Mouse (Mus musculus) stomach, postnatal 0 days (tissue): ENCODE measurements around the gene Cox7a2l. TPM values are rescaled to one million over a fixed set of nuclear protein-coding genes. Genes with fewer than 3 reads are reported as not detected.

Experiments used
- ATAC-seq: fragments of 200-750 bp; cut with Nextera tagmentation; 2 replicates; pipeline ENCODE4 v1.8.0; 2017; ENCODE audit not compliant: low FRiP score, low TSS enrichment
- DNase-seq: peaks from one replicate; pipeline ENCODE4 v3.0.0-alpha.2; 2016; ENCODE audit warnings: low spot score
- H3K27ac ChIP-seq: fragments of 300-500 bp; sonication (generic); replicated peaks from 2 replicates; pipeline ENCODE4 v1.5.1; 2014; ENCODE audit warnings: mild to moderate bottlenecking, control low read depth
- H3K27me3 ChIP-seq: fragments of 300-500 bp; sonication (generic); 2 replicates; pipeline ENCODE4 v1.6.1; 2014; ENCODE audit warnings: low read length; ENCODE audit not compliant: control insufficient read depth, insufficient read depth
- H3K36me3 ChIP-seq: fragments of 300-500 bp; sonication (generic); 2 replicates; pipeline ENCODE4 v1.6.1; 2014; ENCODE audit warnings: low read length, mixed read lengths; ENCODE audit not compliant: control insufficient read depth, insufficient read depth
- H3K4me1 ChIP-seq: fragments of 300-500 bp; sonication (generic); replicated peaks from 2 replicates; pipeline ENCODE4 v1.6.1; 2014; ENCODE audit warnings: antibody characterized with exemption; ENCODE audit not compliant: control insufficient read depth, insufficient read depth
- H3K4me2 ChIP-seq: fragments of 300-500 bp; sonication (generic); replicated peaks from 2 replicates; pipeline ENCODE4 v1.6.1; 2014; ENCODE audit warnings: low read depth, mild to moderate bottlenecking, control low read depth, moderate library complexity
- H3K4me3 ChIP-seq: fragments of 300-500 bp; sonication (generic); 2 replicates; pipeline ENCODE4 v1.5.1; 2014; ENCODE audit warnings: low read depth, low read length, control low read depth
- H3K9ac ChIP-seq: fragments of 300-500 bp; sonication (generic); 2 replicates; pipeline ENCODE4 v1.6.1; 2014; ENCODE audit warnings: mild to moderate bottlenecking, low read length, control low read depth, mixed read lengths
- H3K9me3 ChIP-seq: fragments of 300-500 bp; sonication (generic); 2 replicates; pipeline ENCODE4 v1.6.1; 2016; ENCODE audit warnings: low read length; ENCODE audit not compliant: control insufficient read depth
- CTCF ChIP-seq: IDR thresholded peaks from 2 replicates; pipeline ENCODE4 v1.5.1; 2016; ENCODE audit warnings: antibody characterized with exemption, low read depth, mild to moderate bottlenecking, moderate library complexity
- EP300 ChIP-seq: optimal IDR thresholded peaks from 2 replicates; pipeline ENCODE3; 2016; ENCODE audit warnings: antibody characterized with exemption
- WGBS: fragments of 180-500 bp; shearing (Covaris S2); extraction: QIAGEN DNeasy Blood & Tissue Kit; methylation state at CpG from one replicate; pipeline ENCODE4 v1.1.7; 2014; 5-methylcytosine and 5-hydroxymethylcytosine counted together
- polyA plus RNA-seq: library from polyadenylated mRNA; unstranded; fragments of >200 nt; fragmentation: Nextera tagmentation; extraction: Ambion mirVana; gene quantifications from 2 replicates; pipeline ENCODE4 v1.2.1, GENCODE M21; 2015

Gene Cox7a2l
- polyA plus RNA-seq, 1 experiment from 2014 or later: 163 TPM

GRCm38 (mm10) chr17:83512130-83512529 lies 5.0 kb downstream of the Cox7a2l start:
- no peak overlapping the region for H3K4me2 ChIP-seq
- H3K27me3 ChIP-seq: no peaks in the 10 kb centered on the region
- H3K27ac ChIP-seq: no peak overlapping the region
- no peak for TF ChIP-seq EP300
- no peak for TF ChIP-seq CTCF
- DNase-seq (no peak), ATAC-seq (no peak)
- 74% methylated on average over 3 of the region's 3 CpGs for WGBS
- H3K36me3 ChIP-seq: no peaks in the 10 kb centered on the region
- H3K9ac ChIP-seq: no peak overlapping the region
- peaks cover 9% of the 10 kb centered on the region for H3K4me1 ChIP-seq
- H3K4me3 ChIP-seq: no peak overlapping the region
- no peaks in the 10 kb centered on the region for H3K9me3 ChIP-seq

GRCm38 (mm10) chr17:83503693-83504092 lies 13.4 kb downstream of the Cox7a2l start:
- peak overlapping the region; percentile 53; the same call in 1 of the 2 replicates for H3K27ac ChIP-seq
- H3K4me2 ChIP-seq: no peak overlapping the region
- ATAC-seq: peak; percentile 90
- peak; percentile 80 for DNase-seq
- no peak for TF ChIP-seq CTCF
- TF ChIP-seq EP300: no peak
- H3K4me3 ChIP-seq: no peak overlapping the region
- H3K27me3 ChIP-seq: no peaks in the 10 kb centered on the region
- H3K9me3 ChIP-seq: no peaks in the 10 kb centered on the region
- no peaks in the 10 kb centered on the region for H3K36me3 ChIP-seq
- 62% methylated on average over 2 of the region's 2 CpGs for WGBS
- H3K9ac ChIP-seq: no peak overlapping the region
- H3K4me1 ChIP-seq: no peaks in the 10 kb centered on the region

DNA sequence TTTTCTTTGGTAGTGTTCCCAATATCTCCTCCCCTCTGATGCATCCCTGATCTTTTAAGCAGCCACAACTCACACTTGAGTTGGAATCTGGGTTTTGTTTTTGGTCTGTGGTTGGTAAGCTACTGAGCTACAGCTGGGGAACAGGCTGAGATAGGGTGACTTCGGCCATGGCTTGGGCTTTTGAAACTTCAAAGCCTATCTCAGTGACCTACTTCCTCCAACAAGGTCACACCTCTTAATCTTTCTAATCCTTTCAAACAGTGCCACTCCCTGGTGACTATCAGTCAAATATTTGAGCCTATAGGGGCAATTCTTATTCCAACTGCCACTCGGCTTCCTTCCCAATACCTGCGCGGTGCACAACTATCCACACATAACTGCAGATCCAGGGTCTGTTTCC lies 17.4 kb downstream of the Cox7a2l start:
- Histone ChIP-seq H3K9ac (no peak overlapping the region), H3K9me3 (peaks cover 4% of the 10 kb centered on the region; the same call in 1 of the 2 replicates), H3K4me3 (no peak overlapping the region), H3K4me2 (no peak overlapping the region), H3K36me3 (0 out of 2 replicates have a peak, but pooled peaks cover 3% of the 10 kb centered on the region), H3K4me1 (no peaks in the 10 kb centered on the region), H3K27me3 (no peaks in the 10 kb centered on the region), H3K27ac (no peak overlapping the region)
- 67% methylated on average over 4 of the region's 4 CpGs for WGBS
- 0 out of 2 replicates have a peak, but pooled peaks have one; percentile 33 for ATAC-seq
- TF ChIP-seq CTCF: 0 out of 2 replicates have a peak, but pooled peaks have one; percentile 3
- TF ChIP-seq EP300: no peak
- DNase-seq: no peak

DNA sequence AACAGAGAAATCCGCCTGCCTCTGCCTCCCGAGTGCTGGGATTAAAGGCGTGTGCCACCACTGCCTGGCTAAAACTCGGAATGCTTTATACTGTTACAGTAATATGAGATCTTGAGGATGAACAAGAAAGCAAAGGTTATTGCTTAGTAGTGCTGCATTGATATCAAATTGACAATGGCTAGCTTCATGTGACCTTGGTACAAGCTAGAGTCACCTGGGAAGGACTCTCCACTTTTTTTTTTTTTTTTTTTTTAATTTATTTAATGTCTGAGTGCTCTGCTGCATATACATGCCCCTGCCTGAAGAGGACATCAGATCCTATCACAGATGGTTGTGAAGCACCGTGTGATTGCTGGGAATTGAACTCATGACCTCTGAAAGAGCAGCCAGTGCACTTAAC lies 18.2 kb downstream of the Cox7a2l start:
- DNase-seq (no peak), ATAC-seq (no peak)
- Histone ChIP-seq H3K4me1 (no peaks in the 10 kb centered on the region), H3K36me3 (0 out of 2 replicates have a peak, but pooled peaks cover 3% of the 10 kb centered on the region), H3K9ac (no peak overlapping the region), H3K4me2 (no peak overlapping the region), H3K9me3 (peaks cover 4% of the 10 kb centered on the region; the same call in 1 of the 2 replicates), H3K27ac (no peak overlapping the region), H3K4me3 (no peak overlapping the region), H3K27me3 (no peaks in the 10 kb centered on the region)
- WGBS: 95% methylated on average over 5 of the region's 5 CpGs
- TF ChIP-seq CTCF: no peak
- TF ChIP-seq EP300: no peak

GRCm38 (mm10) chr17:83487762-83488161 lies 29.4 kb downstream of the Cox7a2l start:
- H3K4me2 ChIP-seq: no peak overlapping the region
- no peak overlapping the region for H3K27ac ChIP-seq
- no peaks in the 10 kb centered on the region for H3K9me3 ChIP-seq
- WGBS: 65% methylated on average over 3 of the region's 3 CpGs
- H3K36me3 ChIP-seq: no peaks in the 10 kb centered on the region
- ATAC-seq (no peak), DNase-seq (no peak)
- no peak overlapping the region for H3K9ac ChIP-seq
- no peaks in the 10 kb centered on the region for H3K27me3 ChIP-seq
- no peak for TF ChIP-seq EP300
- no peak for TF ChIP-seq CTCF
- no peak overlapping the region for H3K4me3 ChIP-seq
- H3K4me1 ChIP-seq: no peaks in the 10 kb centered on the region

DNA sequence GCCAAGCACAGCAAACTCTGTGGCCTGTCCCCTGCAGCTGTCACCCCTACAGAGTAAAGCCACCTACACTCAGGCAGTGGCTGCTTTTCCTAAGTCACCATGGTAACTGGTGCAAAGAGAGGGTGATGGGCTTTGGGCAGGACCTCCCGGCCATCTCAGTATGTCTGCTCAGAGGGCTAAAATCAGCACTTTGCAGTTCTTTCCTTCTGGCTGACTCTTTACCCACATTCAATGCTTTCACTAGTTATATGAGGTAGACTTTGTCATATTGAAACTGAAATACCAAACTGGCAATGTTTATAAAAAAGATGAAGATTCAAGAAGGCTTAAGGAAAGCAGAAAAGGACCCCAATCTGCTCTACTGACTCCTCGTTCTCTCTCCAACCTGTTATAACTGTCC lies 33.3 kb downstream of the Cox7a2l start:
- no peak overlapping the region for H3K27ac ChIP-seq
- WGBS: 80% methylated on average over 2 of the region's 2 CpGs
- H3K9ac ChIP-seq: no peak overlapping the region
- no peak for ATAC-seq
- no peak overlapping the region for H3K4me2 ChIP-seq
- H3K36me3 ChIP-seq: peaks cover 4% of the 10 kb centered on the region
- H3K4me1 ChIP-seq: no peaks in the 10 kb centered on the region
- no peak for TF ChIP-seq EP300
- TF ChIP-seq CTCF: no peak
- H3K4me3 ChIP-seq: no peak overlapping the region
- no peak for DNase-seq
- no peaks in the 10 kb centered on the region for H3K9me3 ChIP-seq
- no peaks in the 10 kb centered on the region for H3K27me3 ChIP-seq
